Mouse (Mus musculus) megakaryocyte, embryonic 14.5 days (primary cell): ENCODE measurements at regions not wholly inside any gene's neighbourhood (a gene's known extent, or its start where the extent isn't known, plus 50 kb on each side); places are given as distances from the start of the nearest gene placed in this dataset.

ENCODE experiments used
- FLI1 ChIP-seq: IDR thresholded peaks from 2 replicates; pipeline ENCODE4 v1.6.1; 2012; ENCODE audit warnings: low read length, inconsistent platforms, mixed read lengths
- GATA1 ChIP-seq: IDR thresholded peaks from 3 replicates; pipeline ENCODE4 v1.6.1; 2012; ENCODE audit warnings: mixed read lengths, low read length, inconsistent platforms, borderline replicate concordance

GRCm38 (mm10) chr13:48159020-48159910, 101.8 kb upstream of the Id4 start:
- TF ChIP-seq GATA1 (no peak), FLI1 (no peak)
